Mouse (Mus musculus) left cerebral cortex, postnatal 25 days (tissue): ENCODE data around the gene Ndrg3. TPM values are rescaled to one million over a fixed set of nuclear protein-coding genes. Genes with fewer than 3 reads are reported as not detected.
A peak's percentile ranks its signal among the peaks of the same experiment; 100 is the strongest.

ENCODE experiments used
- DNase-seq, 2 experiments: peaks; one replicate each; pipeline ENCODE4 v3.0.0; 2022; ENCODE audit warnings: low spot score in 2 of 2, mixed read lengths in 1 of 2
- intact Hi-C: fragments of 180-260 bp; cut with DNase I; formaldehyde crosslinking; loops from one replicate; pipeline ENCODE4 v1.15.1; 2025
- total RNA-seq, 2 experiments: library from RNA; stranded (reverse); gene quantifications; 2 replicates each; pipeline ENCODE4 v1.2.3; 2021

Gene Ndrg3
- total RNA-seq, 2 experiments from 2014 or later = 509 to 517 TPM

DNA sequence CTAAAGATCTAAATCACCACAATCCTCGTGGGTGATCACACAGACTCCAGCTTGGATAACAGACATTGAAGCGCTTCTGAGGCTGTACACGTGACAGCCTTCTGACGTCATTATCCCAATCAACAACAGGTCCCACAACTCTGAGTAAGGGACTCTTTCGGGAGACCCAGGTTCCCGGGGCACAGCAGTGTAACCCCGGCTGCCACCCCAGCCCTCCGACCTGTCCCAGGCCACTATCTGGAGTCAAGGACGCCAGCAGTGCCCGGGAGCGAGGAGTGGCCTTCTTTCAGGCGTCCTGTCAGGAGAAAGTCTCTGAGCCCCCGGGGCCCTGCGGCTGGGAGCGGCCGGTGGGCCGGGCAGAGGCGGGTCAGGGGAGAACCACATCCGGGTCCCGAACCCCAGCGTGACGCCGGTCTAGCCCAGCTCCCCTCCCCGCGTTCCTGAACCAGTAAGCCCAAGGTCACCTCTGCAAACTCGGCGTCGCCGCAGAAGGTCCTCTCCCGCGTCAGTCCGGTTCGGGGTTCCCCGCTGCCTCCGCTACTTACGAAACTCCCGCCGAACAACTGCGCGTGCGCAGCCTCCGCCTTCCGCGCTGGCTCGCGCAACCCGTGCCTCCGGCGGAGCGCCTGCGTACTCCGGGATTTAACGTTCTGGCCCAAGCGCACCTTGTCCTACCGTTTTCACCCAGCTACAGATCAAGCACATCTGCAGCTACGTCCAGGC is 14.8 kb upstream of the Ndrg3 start, which contains the start of gene Dsn1:
Gene Dsn1 (minus strand): TSS at position 644 of the 723 bp plus-strand sequence.
- DNase-seq = peak; percentile 86 to 89
- intact Hi-C loops = no loop called here

DNA sequence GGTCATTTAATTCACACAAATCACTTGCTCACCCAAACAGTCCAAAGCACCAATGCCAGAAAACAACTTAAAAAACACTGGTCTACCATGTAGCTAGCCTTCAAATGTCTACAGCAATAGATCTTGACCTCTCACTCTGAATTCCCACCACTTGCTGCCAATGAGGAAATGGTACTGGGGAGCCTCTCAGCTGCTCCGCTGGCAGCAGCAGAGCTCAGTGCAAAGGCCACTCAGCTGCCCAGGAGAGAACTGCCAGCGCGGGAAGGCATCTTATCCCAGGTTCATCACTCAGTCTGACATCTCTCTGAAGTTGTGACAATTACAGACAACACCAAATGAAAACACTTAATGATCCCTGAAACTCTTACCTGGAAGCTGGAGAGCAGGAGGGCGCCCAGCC is 10.5 kb upstream of the Ndrg3 start:
- intact Hi-C loops = no loop called here
- no peak for DNase-seq

DNA sequence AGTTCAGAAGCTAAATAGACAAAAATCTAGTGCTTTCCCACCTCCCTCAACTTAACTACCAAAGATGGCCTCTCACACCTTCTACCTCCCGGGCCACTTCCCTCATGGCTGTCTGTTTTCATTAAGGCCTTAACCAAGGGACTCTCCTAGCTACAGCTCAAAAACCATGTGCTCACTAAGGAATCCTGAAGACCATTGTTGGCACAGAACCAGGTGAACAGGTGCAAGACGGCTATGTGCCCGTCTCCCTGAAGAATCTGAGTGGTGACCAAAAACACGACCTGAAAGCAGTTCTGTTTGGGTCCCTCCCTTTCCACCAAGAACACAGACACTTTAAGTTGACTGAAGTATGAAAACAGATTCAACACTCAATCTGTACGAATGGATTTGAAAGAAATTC is 6.4 kb upstream of the Ndrg3 start:
- no peak for DNase-seq
- intact Hi-C loops = loop anchor here (10.0 kb wide), 1 partner anchor 263 kb away; no protein-coding TSS in a partner anchor

DNA sequence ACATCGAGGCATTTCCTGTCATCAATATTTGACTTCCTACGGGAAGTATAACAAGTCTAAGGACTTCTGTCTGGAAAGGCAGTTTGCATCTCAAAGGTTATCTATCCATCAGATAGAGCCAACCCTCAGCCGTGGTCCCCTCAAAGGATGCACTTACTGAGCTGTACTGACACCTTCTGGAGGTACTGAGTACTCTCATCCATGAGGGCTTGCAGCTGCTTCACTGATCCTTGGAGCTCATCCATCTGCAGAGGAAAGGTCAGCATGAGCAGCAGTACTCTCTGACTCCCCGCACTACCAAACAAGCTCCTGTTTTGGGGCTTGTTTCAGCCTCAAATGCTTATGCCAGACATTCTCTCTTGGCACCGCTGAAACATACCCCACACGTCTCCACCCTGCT is 4.7 kb upstream of the Ndrg3 start:
- peak; percentile 55 to 67 for DNase-seq
- intact Hi-C loops = loop anchor here (1.0 to 10.0 kb wide), 3 partner anchors 92 to 262 kb away; no protein-coding TSS in a partner anchor

DNA sequence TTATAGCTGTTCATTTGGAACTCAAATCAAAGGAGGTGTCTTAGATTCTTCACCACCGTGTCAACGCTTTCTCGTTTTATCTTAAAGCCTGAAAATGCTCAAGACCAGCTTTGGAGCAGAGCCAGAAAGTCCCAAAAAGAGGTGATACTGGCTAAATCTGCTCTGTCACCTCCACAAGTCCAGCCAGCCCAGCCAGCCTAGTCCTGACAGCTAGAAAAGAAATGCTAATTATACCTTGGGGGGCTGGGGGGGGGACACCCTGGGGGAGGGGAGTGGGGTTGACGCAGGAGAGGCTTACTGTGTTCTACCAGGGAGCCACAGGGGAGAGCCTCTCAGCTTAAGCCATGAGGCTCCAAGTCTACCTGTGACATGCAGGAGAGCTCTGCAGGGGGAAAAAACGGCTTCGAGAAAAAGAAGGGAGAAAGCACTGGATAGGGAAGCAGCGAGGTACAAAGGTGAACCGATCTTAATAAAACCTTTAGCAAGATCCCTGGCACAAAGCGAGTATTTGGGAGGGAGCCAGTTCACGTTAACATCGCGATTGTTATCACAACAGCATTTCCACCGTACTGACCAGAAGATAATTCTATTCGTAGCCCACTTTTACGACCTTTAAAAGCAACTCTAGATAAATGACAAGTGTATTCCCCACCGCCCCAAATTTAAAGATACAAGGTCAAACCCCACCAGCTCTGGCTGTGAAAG is 977 bp downstream of the Ndrg3 start:
- intact Hi-C loops = loop anchor here (5.0 to 10.0 kb wide), 2 partner anchors 54 to 256 kb away; no protein-coding TSS in a partner anchor
- DNase-seq = peak; percentile 23 to 69

DNA sequence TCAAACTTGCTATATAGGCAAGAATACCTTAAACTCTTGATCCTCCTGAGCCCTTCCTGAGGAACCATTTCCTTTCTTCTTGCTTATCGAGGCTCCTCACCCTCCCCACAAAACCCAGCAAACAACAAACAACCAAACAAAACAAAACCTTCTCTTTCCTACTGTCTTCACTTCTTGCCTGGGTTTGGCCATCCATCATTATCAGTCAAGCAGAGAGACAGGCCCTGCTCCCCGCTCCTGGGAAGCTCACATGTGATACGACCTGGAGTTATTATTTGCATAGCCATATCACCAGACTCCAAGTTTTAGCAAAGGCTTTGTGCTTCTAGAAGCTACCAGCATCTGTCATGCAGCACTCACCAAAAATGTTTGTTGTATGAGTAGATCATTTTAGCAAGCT is 4.5 kb downstream of the Ndrg3 start:
- no peak for DNase-seq
- intact Hi-C loops = no loop called here

DNA sequence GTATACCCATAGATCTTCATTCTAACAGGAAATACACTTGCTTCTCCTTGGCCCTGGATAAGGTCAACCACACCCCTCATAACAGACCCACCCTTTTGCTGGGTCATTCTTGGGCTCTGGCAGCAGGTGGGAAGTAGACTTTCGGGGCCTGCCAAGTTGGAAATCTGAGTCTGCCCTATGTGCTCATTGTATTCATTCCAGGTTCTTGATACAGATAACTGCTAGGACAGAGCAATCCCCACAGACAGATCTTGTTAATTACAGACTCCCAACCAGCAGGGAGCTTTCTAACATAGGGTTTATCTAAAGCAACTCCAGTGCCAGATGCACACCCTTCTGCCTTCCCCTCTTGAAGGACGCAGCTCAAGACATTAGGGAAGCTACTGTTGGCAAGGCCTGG is 9.0 kb downstream of the Ndrg3 start:
- DNase-seq = no peak
- intact Hi-C loops = no loop called here

DNA sequence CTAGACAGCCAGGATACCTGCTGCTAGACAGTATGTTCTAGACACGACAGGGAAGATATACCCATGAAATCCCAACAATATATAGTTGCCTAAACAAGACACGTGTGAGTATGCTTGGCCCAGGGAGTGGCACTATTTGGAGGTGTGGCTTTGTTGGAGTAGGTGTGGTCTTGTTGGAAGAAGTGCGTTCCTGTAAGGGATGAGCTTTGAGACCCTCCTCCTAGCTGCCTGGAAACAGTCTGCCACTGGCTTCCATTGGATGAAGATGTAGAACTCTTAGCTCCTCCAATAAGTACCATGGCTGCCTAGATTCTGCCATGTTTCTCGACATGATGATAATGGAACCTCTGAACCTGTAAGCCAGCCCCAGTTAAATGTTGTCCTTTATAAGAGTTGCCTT is 10.6 kb downstream of the Ndrg3 start:
- no peak for DNase-seq
- intact Hi-C loops = no loop called here

DNA sequence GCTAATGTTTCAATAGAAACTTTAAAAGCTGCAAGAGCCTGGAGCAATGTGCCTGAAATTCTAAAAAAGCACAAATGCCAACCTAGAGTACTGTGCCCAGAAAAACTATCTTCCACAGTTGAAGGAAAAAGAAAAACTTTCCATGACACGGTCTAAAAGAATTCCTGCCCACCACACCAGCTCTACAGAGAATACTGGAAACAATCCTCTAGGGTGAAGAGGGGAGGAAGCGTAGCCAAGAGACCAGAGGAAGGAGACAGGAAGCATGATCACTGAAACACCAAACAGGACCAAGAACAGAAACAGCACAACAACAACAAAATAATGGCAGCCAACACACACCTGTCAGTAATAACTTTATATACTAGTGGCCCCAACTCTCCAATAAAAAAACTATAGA is 11.8 kb downstream of the Ndrg3 start:
- DNase-seq = no peak
- intact Hi-C loops = no loop called here

DNA sequence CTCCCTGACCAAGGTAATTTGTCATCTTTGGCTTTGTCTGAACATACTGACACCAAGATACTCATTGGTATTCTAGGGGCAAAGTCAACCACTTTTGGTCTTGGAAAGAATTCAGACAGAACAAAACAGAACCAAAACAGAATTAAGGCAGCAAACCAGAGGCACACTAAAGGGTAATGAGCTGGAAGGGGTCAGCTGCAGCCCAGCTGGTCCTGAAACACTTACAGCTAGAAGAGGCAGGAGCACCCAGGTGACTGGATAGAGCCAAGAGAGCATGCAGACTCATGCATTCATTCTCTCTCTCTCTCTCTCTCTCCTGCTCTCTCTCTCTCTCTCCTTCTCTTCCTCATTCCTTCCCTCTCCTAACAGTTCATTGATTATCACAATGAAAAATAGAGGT is 15.1 kb downstream of the Ndrg3 start:
- no peak for DNase-seq
- intact Hi-C loops = no loop called here

DNA sequence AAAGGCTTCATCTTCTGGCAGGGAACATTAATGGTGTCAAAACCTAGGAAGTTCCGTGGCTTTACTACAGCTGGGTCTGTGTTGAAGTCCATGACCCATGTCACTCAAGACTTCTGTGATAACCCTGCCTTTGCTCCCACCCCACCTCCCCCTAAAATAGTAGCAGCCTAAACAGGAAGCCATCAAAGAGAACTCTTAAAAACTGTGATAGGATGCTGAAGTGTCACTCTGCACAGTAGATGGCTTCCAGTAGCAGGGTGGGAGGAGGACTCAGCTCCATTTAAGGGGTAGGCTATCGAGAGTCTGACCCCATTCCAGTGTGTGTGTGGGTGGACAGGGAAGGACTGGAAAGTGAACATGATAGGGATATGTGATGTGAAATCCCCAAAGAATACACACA is 16.9 kb downstream of the Ndrg3 start:
- no peak for DNase-seq
- intact Hi-C loops = no loop called here

DNA sequence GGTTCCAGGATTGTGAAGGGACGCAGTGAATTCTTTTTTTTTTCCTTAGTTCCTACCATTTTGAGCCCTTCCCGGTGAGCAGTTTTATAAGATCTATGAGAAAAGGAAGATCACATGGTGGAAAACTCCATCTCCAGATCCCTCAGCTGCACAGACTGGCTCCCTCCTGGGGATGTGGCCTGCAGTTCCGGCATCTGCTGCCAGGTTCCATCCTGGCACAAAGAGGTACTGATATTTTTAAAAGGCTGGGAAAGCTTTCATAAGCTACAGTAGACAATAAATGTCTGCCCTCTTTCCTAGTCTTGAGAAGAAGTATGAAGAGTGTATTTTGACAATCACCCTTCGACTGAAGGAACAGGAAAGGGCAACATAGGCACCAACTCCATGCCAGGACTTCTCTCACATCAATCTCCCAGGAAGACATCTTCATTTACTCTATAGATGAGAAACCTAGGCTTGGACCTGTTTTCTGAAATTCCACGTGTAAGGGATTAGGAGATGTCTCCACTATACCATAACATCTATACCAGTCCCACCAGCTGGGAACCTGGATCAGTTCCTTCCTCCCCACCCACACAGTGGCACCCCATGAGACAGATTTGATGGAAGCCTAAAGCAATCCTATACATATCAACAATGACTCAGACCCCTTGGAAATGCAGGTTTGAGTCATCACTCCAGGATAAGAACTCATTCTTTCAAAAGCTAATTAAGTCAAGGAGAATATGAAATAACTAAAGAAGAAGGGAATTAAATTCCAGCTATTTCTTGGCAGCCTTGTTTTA is 18.3 kb downstream of the Ndrg3 start:
- DNase-seq = peak; percentile 54 to 96
- intact Hi-C loops = loop anchor here (1.0 to 2.0 kb wide), 2 partner anchors 31 to 36 kb away; no protein-coding TSS in a partner anchor

DNA sequence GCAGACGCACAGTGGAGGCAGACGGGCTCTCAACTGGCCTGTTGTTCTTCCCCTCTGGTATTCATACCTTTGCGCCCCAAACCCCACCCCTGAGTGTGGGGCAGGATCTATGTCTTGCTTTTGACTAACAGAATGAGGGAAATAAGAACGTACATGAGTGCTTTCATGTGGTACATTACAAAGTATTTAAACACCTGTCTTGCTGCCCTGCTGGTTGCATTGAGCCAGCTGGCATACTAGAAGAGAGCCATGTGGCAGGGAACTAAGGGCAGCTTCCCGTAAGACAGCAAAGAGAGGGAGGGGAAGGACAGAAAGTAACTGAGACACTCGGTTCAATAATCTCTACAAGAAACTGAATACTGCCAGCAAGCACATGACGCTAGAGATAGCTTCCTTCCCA is 21.6 kb downstream of the Ndrg3 start:
- intact Hi-C loops = no loop called here
- no peak for DNase-seq

DNA sequence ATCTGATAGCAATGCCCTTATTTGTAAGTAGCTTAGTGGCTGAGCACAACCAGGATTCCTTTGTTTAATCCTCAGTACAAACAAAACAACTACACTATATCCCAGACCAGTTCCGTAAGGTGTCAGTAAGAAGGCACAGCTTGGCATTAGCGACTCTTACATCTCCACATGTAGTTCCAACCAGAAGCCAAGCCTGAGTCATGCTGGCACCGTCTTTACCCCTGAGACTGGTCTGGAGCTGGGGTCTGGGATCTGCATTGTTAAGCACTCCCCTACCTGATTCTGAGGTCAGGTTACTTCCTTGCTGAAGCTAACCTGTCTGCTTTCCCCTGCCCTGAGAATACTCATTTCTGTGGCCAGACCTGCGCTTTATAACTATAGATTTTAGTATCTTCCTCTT is 23.4 kb downstream of the Ndrg3 start:
- intact Hi-C loops = no loop called here
- no peak for DNase-seq

DNA sequence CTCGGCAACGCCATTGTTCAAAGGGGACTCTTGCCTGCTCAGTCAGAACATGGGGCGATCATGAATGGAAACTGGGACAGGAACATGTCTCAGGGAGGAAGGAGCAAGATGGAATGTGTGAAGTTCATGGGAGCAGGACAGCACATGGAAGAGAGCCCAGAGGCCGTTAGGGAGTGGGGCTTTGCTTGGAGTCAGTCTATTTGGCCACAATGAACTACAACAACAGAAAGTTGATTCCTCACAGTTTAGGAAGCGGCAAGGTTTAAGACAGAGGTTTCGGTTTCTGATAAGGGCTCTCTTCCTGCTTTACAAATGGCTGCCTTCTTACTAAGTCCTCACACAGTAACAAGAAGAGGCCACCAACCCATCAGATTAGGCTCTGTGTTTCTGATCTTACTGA is 24.5 kb downstream of the Ndrg3 start:
- intact Hi-C loops = no loop called here
- DNase-seq = no peak

DNA sequence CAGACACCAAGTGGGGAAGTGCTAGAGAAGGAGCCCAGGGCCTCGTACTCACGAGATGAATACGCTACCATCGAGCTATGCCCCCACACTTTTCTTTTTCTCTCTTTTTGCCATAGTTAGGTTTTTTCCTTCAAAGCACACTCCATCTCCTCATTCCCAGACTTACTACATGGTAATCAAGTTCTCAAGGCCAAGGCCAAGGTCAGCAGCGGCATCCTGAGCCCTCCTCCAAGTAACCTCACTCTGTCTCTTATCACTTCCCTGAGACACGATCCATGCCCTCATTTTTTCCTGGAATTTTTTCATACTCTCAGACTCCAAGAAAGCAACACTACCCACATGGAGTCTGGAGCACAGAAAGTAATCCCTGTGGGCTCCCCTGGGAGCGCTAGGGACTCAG is 28.0 kb downstream of the Ndrg3 start:
- no peak for DNase-seq
- intact Hi-C loops = no loop called here

DNA sequence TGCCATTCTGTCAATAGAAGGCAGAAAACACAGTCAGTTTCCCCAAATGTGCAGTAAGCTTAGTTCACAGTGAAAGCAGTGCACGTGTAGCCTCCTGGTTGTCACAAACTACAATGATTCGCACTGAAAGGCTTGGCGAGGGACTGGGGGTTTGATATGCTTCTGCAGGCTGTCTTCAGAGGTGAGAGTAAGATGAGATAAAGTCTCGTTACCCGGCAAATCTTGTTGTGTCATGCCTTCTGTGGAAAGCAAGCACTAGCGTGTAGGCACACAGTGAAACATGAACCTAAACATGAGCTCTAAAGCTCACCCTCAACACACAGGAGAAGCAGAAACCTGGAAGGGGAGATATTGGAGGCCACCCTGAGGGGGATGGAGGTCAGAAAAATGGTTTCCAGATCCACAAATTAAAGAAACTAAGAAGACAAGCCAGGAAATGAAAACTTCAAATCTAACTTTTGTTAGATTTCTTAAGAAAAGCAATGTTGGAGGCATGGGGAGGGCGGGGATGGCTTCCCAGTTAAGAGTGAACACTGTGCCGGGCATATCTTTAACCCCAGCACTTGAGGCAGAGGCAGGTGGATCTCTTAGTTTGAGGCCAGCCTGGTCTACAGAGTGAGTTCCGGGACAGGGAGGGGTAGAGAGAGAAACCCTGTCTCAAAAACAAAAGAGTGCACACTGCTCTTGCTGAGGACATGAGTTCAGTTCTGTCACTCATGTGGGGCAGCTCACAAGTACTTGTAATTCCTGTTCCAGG is 33.2 kb downstream of the Ndrg3 start:
- DNase-seq = no peak
- intact Hi-C loops = no loop called here

DNA sequence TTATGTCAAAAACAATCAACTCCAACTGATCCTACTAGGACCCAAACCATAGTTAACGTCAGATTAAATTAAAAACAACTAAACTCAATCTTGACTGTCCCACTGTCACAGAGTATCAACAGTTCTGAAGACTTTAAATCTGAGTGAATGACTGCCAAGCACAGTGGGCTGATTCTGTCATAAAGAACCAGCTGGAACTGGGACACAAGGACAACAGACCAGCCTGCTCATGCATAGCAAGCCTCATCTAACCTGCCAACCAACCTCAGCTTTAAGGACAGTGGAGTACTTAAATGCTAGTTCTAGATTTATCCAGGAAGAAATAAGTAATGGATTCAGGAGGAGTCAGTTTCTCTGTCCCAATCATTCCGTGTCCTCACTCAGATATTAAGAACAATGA is 34.8 kb downstream of the Ndrg3 start:
- peak in 1 of 2 experiments; percentile 53 for DNase-seq
- intact Hi-C loops = no loop called here

DNA sequence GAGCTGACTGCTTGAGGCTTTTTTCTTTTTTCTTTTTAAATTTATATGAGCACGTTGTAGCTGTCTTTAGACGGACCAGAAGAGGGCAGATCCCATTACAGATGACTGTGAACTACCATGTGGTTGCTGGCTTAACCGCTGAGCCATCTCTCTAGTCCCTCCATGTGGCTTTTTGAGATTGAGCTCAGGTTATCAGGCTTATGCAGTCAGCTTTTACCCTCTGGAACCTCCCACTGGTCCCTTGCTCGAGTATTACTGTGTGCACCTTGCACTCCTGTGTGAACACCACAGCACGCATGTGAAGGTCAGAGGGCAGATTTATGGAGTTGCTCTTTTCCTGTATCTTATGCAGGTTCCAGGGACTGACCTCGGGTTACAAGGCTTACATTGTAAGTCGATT is 35.5 kb downstream of the Ndrg3 start:
- intact Hi-C loops = no loop called here
- DNase-seq = no peak

DNA sequence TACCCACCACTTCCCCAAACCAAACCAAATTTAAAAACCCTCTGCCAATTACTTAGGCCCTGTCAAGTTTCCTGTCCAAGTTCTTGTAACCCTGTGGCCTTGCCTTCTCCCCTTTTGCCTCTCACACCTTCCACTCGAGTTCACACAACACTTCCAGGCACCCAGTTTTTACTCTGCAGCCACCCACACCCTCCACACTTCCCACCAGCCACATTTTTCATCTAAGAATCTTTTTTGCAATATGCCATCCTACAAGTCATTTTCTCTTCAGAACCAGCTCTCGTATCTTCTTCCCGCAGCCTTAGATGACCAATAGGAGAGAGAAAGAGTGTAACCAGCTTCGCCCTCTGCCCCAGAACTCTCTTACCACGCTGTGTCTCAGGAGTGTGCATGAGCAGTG is 37.4 kb downstream of the Ndrg3 start:
- intact Hi-C loops = no loop called here

More for the DNA sequence above, 37.4 kb downstream of the Ndrg3 start:
- peak in 1 of 2 experiments; percentile 86 for DNase-seq
